Mouse (Mus musculus) stomach, postnatal 0 days (tissue): ENCODE measurements around the gene Map1b. TPM values are rescaled to one million over a fixed set of nuclear protein-coding genes. Genes with fewer than 3 reads are reported as not detected.
A peak's percentile ranks its signal among the peaks of the same experiment; 100 is the strongest.

Source experiments
- ATAC-seq: fragments of 200-750 bp; cut with Nextera tagmentation; 2 replicates; pipeline ENCODE4 v1.8.0; 2017; ENCODE audit not compliant: low FRiP score, low TSS enrichment
- DNase-seq: peaks from one replicate; pipeline ENCODE4 v3.0.0-alpha.2; 2016; ENCODE audit warnings: low spot score
- H3K27ac ChIP-seq: fragments of 300-500 bp; sonication (generic); replicated peaks from 2 replicates; pipeline ENCODE4 v1.5.1; 2014; ENCODE audit warnings: mild to moderate bottlenecking, control low read depth
- H3K27me3 ChIP-seq: fragments of 300-500 bp; sonication (generic); 2 replicates; pipeline ENCODE4 v1.6.1; 2014; ENCODE audit warnings: low read length; ENCODE audit not compliant: control insufficient read depth, insufficient read depth
- H3K36me3 ChIP-seq: fragments of 300-500 bp; sonication (generic); 2 replicates; pipeline ENCODE4 v1.6.1; 2014; ENCODE audit warnings: low read length, mixed read lengths; ENCODE audit not compliant: control insufficient read depth, insufficient read depth
- H3K4me1 ChIP-seq: fragments of 300-500 bp; sonication (generic); replicated peaks from 2 replicates; pipeline ENCODE4 v1.6.1; 2014; ENCODE audit warnings: antibody characterized with exemption; ENCODE audit not compliant: control insufficient read depth, insufficient read depth
- H3K4me2 ChIP-seq: fragments of 300-500 bp; sonication (generic); replicated peaks from 2 replicates; pipeline ENCODE4 v1.6.1; 2014; ENCODE audit warnings: low read depth, mild to moderate bottlenecking, control low read depth, moderate library complexity
- H3K4me3 ChIP-seq: fragments of 300-500 bp; sonication (generic); 2 replicates; pipeline ENCODE4 v1.5.1; 2014; ENCODE audit warnings: low read depth, low read length, control low read depth
- H3K9ac ChIP-seq: fragments of 300-500 bp; sonication (generic); 2 replicates; pipeline ENCODE4 v1.6.1; 2014; ENCODE audit warnings: mild to moderate bottlenecking, low read length, control low read depth, mixed read lengths
- H3K9me3 ChIP-seq: fragments of 300-500 bp; sonication (generic); 2 replicates; pipeline ENCODE4 v1.6.1; 2016; ENCODE audit warnings: low read length; ENCODE audit not compliant: control insufficient read depth
- CTCF ChIP-seq: IDR thresholded peaks from 2 replicates; pipeline ENCODE4 v1.5.1; 2016; ENCODE audit warnings: antibody characterized with exemption, low read depth, mild to moderate bottlenecking, moderate library complexity
- EP300 ChIP-seq: optimal IDR thresholded peaks from 2 replicates; pipeline ENCODE3; 2016; ENCODE audit warnings: antibody characterized with exemption
- WGBS: fragments of 180-500 bp; shearing (Covaris S2); extraction: QIAGEN DNeasy Blood & Tissue Kit; methylation state at CpG from one replicate; pipeline ENCODE4 v1.1.7; 2014; 5-methylcytosine and 5-hydroxymethylcytosine counted together
- polyA plus RNA-seq: library from polyadenylated mRNA; unstranded; fragments of >200 nt; fragmentation: Nextera tagmentation; extraction: Ambion mirVana; gene quantifications from 2 replicates; pipeline ENCODE4 v1.2.1, GENCODE M21; 2015

Gene Map1b
- polyA plus RNA-seq, 1 experiment from 2014 or later, result 63.8 TPM

DNA sequence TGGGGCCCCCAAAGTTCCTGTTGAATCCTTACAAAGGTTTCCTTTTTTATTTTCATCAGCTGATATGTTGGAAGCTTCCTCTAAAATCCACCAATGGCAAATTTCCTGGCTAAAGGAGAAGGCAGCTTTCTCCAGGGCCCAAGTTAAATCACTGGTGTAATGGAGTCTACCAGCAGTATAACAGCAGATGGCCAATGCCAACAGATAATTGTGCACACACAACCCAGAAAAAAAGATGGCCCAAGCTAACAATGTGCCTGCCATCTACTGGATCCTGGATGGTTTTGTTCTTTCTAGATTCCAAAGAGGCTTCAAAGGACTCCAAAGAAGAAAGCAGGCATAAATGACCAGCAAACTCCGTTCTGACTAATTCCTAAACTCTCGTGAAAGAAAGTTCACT lies 48.1 kb downstream of the Map1b start:
- WGBS, result 84% methylated on average over 2 of the region's 2 CpGs
- TF ChIP-seq CTCF (no peak), EP300 (no peak)

DNA sequence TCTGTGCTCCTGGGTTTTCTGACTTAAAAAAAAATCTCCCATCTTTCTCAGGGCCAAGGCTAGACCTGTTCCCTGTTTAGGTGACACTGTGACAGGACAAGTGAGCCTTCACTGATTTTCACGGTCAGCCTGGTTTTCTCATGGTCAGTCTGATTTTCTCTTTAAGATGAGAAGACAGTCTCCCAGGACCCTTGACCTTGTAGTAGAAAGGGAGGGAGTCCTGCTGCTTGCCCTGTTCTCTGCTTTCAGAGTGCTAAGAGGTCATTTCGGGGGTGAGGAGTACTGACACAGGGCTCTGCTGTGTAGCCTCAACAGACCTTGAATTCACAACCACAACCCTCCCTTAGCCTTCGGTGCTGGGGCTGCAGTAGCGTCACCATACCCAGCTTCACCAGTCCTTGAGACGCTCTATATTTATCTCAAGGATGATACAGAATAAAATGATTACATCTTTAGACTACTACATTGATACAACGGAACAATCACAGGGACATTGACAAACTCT lies 49.5 kb downstream of the Map1b start:
- TF ChIP-seq EP300 (no peak), CTCF (no peak)
- 61% methylated on average over 6 of the region's 6 CpGs for WGBS
- DNase-seq (no peak), ATAC-seq (no peak)
- Histone ChIP-seq H3K27ac (0 out of 2 replicates have a peak overlapping the region, but pooled peaks have one; percentile 8), H3K27me3 (no peaks in the 10 kb centered on the region), H3K36me3 (0 out of 2 replicates have a peak, but pooled peaks cover 1% of the 10 kb centered on the region), H3K4me1 (0 out of 2 replicates have a peak, but pooled peaks cover 3% of the 10 kb centered on the region), H3K4me2 (no peak overlapping the region), H3K9me3 (no peaks in the 10 kb centered on the region), H3K9ac (no peak overlapping the region), H3K4me3 (no peak overlapping the region)

More for the DNA sequence above, 48.1 kb downstream of the Map1b start:
- Histone ChIP-seq H3K4me3 (no peak overlapping the region), H3K36me3 (no peaks in the 10 kb centered on the region), H3K4me2 (no peak overlapping the region), H3K9ac (no peak overlapping the region), H3K4me1 (0 out of 2 replicates have a peak, but pooled peaks cover 3% of the 10 kb centered on the region), H3K9me3 (no peaks in the 10 kb centered on the region), H3K27me3 (no peaks in the 10 kb centered on the region), H3K27ac (no peak overlapping the region)
- DNase-seq, result no peak
- no peak for ATAC-seq

DNA sequence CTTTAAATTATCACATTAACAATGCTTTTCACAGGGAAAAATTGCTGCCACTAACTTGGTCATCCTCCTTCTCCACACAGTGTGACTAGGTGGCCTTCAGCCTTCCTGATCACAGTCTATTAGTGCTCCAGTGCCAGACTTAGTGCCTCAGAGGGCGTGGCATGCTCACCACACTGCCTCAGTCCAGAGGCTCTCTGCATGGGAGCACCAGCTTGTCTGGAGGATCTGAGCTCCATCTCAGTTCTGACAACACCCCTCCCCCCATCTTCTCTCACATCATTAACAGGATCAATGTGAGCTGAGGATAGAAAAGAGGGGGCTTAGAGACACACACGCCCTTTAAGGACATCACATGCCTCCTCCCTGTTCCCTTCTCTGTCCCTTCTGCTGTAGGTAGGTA lies 50.3 kb downstream of the Map1b start:
- TF ChIP-seq EP300 (no peak), CTCF (no peak)
- H3K9me3 ChIP-seq, result no peaks in the 10 kb centered on the region
- H3K27ac ChIP-seq, result no peak overlapping the region
- H3K4me3 ChIP-seq, result no peak overlapping the region
- ATAC-seq (no peak), DNase-seq (no peak)
- H3K9ac ChIP-seq, result no peak overlapping the region
- no peak overlapping the region for H3K4me2 ChIP-seq
- H3K27me3 ChIP-seq, result no peaks in the 10 kb centered on the region
- 0 out of 2 replicates have a peak, but pooled peaks cover 3% of the 10 kb centered on the region for H3K4me1 ChIP-seq
- H3K36me3 ChIP-seq, result 0 out of 2 replicates have a peak, but pooled peaks cover 2% of the 10 kb centered on the region
- WGBS, result 86% methylated on average over 2 of the region's 2 CpGs

DNA sequence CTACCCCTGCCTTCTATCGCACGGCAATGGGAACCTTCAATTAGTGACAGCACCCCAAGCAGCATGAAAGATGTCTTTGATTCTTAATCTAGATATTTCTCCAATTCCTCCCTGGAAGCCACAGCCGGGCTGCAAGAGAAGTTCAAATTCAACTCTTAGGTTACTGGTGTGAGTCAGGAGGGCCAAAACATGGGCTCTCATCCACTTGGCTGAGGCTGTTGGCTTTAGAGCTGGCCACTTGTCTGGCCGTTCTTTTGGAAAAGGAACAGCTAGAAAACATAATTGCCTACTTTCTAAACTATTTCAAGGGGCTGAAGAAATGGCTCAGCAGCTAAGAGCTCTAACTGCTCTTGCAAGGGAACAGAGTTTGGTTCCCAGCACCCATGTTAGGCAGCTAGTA lies 51.8 kb downstream of the Map1b start:
- no peak overlapping the region for H3K4me3 ChIP-seq
- TF ChIP-seq EP300 (no peak), CTCF (no peak)
- ATAC-seq, result no peak

DNA sequence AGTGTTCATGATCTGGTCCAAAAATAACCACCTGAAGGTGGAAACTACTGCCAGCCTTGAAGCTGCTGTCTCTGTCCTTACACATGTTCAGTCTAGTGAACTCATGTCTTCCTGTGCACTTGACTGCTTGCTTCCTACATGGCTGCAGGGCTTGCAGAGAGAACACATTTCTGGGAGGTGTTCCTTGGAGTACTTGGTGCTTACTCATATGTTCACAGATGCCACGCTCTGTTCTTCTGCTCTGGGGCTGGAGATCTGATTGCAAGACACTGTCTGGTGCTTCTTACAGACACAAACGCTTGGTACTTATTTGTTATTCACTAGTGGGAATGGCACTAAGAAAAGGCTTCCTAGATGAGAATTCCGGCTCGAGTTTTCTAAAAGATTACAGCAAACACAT lies 54.5 kb downstream of the Map1b start:
- TF ChIP-seq EP300 (no peak), CTCF (no peak)
- H3K9ac ChIP-seq, result no peak overlapping the region
- H3K36me3 ChIP-seq, result 0 out of 2 replicates have a peak, but pooled peaks cover 2% of the 10 kb centered on the region
- no peaks in the 10 kb centered on the region for H3K9me3 ChIP-seq
- no peak for ATAC-seq
- H3K4me1 ChIP-seq, result no peaks in the 10 kb centered on the region
- H3K4me2 ChIP-seq, result no peak overlapping the region
- no peaks in the 10 kb centered on the region for H3K27me3 ChIP-seq
- H3K27ac ChIP-seq, result no peak overlapping the region
- H3K4me3 ChIP-seq, result no peak overlapping the region
- 92% methylated on average over 4 of the region's 4 CpGs for WGBS
- no peak for DNase-seq

More for the DNA sequence above, 51.8 kb downstream of the Map1b start:
- no peak for DNase-seq
- Histone ChIP-seq H3K9ac (no peak overlapping the region), H3K36me3 (0 out of 2 replicates have a peak, but pooled peaks cover 2% of the 10 kb centered on the region), H3K9me3 (no peaks in the 10 kb centered on the region), H3K4me2 (no peak overlapping the region), H3K4me1 (0 out of 2 replicates have a peak, but pooled peaks cover 3% of the 10 kb centered on the region), H3K27ac (no peak overlapping the region), H3K27me3 (no peaks in the 10 kb centered on the region)
- 52% methylated on average over 4 of the region's 4 CpGs for WGBS

DNA sequence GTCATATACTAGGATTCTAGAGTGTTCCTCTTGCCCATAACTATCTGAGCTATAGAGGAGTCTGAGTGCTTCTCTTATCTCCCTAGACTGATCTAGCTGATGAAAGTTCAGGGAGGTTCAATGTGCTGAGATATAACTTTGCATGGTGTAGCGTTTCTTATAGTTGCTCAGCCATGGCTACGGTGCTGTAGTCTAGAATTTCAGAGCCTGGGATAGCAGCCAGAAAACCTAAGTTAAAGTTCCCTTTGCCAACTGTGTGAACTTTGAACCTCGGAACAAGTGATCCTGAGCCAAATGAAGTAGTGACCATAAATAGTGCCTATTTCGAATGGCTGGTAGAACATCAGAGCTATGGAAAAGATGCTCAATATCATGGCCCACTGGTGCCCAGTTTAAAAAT lies 56.7 kb downstream of the Map1b start:
- DNase-seq (no peak), ATAC-seq (no peak)
- H3K4me3 ChIP-seq, result no peak overlapping the region
- 66% methylated on average over 4 of the region's 4 CpGs for WGBS
- no peak overlapping the region for H3K4me2 ChIP-seq
- no peaks in the 10 kb centered on the region for H3K4me1 ChIP-seq
- no peak for TF ChIP-seq EP300
- no peak for TF ChIP-seq CTCF
- no peak overlapping the region for H3K27ac ChIP-seq
- H3K9ac ChIP-seq, result no peak overlapping the region
- H3K27me3 ChIP-seq, result no peaks in the 10 kb centered on the region
- 0 out of 2 replicates have a peak, but pooled peaks cover 2% of the 10 kb centered on the region for H3K36me3 ChIP-seq
- H3K9me3 ChIP-seq, result no peaks in the 10 kb centered on the region
